Mouse (Mus musculus) midbrain, embryonic 11.5 days (tissue): Measurements from ENCODE around the gene Kifc5b. TPM values are rescaled to one million over a fixed set of nuclear protein-coding genes. Genes with fewer than 3 reads are reported as not detected.

ENCODE experiments used
- ATAC-seq: fragments of 200-750 bp; cut with Nextera tagmentation; 2 replicates; pipeline ENCODE4 v1.8.0; 2017; ENCODE audit warnings: moderate TSS enrichment, moderate library complexity; ENCODE audit not compliant: low FRiP score
- DNase-seq: peaks from one replicate; pipeline ENCODE4 v3.0.0; 2015; ENCODE audit warnings: low spot score; ENCODE audit errors: missing footprints
- H3K27ac ChIP-seq: fragments of 300-500 bp; sonication (generic); 2 replicates; pipeline ENCODE4 v1.5.1; 2014; ENCODE audit warnings: low read depth, low read length
- H3K27me3 ChIP-seq: fragments of 300-500 bp; sonication (generic); 2 replicates; pipeline ENCODE4 v1.6.1; 2014; ENCODE audit warnings: mild to moderate bottlenecking, low read length, moderate library complexity, mixed read lengths; ENCODE audit not compliant: control insufficient read depth, insufficient read depth
- H3K36me3 ChIP-seq: fragments of 300-500 bp; sonication (generic); 2 replicates; pipeline ENCODE4 v1.6.1; 2014; ENCODE audit warnings: mild to moderate bottlenecking, low read length, moderate library complexity, mixed read lengths; ENCODE audit not compliant: control insufficient read depth, insufficient read depth
- H3K4me1 ChIP-seq: fragments of 300-500 bp; sonication (generic); 2 replicates; pipeline ENCODE4 v1.6.1; 2014; ENCODE audit warnings: low read length; ENCODE audit not compliant: control insufficient read depth, insufficient read depth
- H3K4me2 ChIP-seq: fragments of 300-500 bp; sonication (generic); 2 replicates; pipeline ENCODE4 v1.6.1; 2014; ENCODE audit warnings: mild to moderate bottlenecking, moderate library complexity
- H3K4me3 ChIP-seq: fragments of 300-500 bp; sonication (generic); 2 replicates; pipeline ENCODE4 v1.5.1; 2014; ENCODE audit warnings: low read depth, low read length
- H3K9ac ChIP-seq: fragments of 300-500 bp; sonication (generic); 2 replicates; pipeline ENCODE4 v1.6.1; 2014; ENCODE audit warnings: low read length
- H3K9me3 ChIP-seq: fragments of 300-500 bp; sonication (generic); 2 replicates; pipeline ENCODE4 v1.6.1; 2016; ENCODE audit warnings: low read length; ENCODE audit not compliant: control insufficient read depth
- WGBS: fragments of 180-500 bp; shearing (Covaris S2); extraction: QIAGEN DNeasy Blood & Tissue Kit; methylation state at CpG from one replicate; pipeline ENCODE4 v1.1.7; 2014; 5-methylcytosine and 5-hydroxymethylcytosine counted together
- microRNA-seq: library from miRNA; unstranded; fragments of <30 nt; microRNA quantifications from one replicate; pipeline ENCODE4, GENCODE M21; 2017
- polyA plus RNA-seq: library from polyadenylated mRNA; unstranded; fragments of >200 nt; fragmentation: Nextera tagmentation; extraction: Ambion mirVana; gene quantifications from 2 replicates; pipeline ENCODE4 v1.2.1, GENCODE M21; 2014

Kifc5b gene
- polyA plus RNA-seq, 1 experiment from 2014 or later = 6.4 TPM

DNA sequence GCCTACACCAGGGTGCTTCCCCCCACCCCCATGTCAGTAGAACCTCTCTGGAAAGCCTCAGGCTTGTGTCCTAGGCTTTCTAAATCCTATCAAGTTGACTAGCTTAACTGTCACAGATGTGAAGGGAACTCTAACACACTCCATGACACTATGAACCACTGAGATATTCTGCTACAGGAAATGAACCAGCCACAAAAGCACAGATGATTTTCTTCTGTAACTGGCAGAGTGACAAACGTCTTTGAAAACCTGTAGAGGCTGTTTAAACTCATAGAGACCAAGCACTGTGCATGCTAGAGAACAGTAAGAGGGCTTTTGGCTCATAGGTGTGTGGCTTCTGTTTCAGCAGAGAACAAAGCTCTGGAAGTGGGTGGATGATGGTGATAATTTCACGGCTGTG, 64.2 kb downstream of the Kifc5b start:
- Histone ChIP-seq H3K4me2 (no peak overlapping the region), H3K27me3 (no peaks in the 10 kb centered on the region), H3K9me3 (no peaks in the 10 kb centered on the region), H3K4me3 (no peak overlapping the region), H3K9ac (no peak overlapping the region), H3K27ac (no peak overlapping the region), H3K36me3 (peaks cover 8% of the 10 kb centered on the region; the same call in 1 of the 2 replicates), H3K4me1 (peaks cover 3% of the 10 kb centered on the region)
- WGBS = 80% methylated on average over 2 of the region's 2 CpGs
- ATAC-seq = no peak
- peak; percentile 28 for DNase-seq

Small RNAs within 50 kb of the gene (microRNA-seq; reads per million reads assigned to microRNA genes)
- not detected for gene Gm27775
- not detected for gene Mir3083
- 1.7 reads per million for gene Mir6968

Other genes with a start within 250 kb of the Kifc5b start
- gene Crebrf, start 201.4 kb upstream of the Kifc5b start, polyA plus RNA-seq = 4.0 and 5.5 TPM in 2 replicates
- gene Bnip1, start 136.0 kb upstream of the Kifc5b start, polyA plus RNA-seq = 52.9 and 54.1 TPM in 2 replicates
- gene Nkx2-5, start 72.1 kb upstream of the Kifc5b start, polyA plus RNA-seq = not detected in 2 replicates
- 3.6 and 3.7 TPM in 2 replicates for gene Phf1, start 16.0 kb downstream of the Kifc5b start, polyA plus RNA-seq
- 146 and 157 TPM in 2 replicates for gene Cuta, start 22.5 kb downstream of the Kifc5b start, polyA plus RNA-seq
- gene Syngap1, start 24.2 kb downstream of the Kifc5b start, polyA plus RNA-seq = 1.8 and 2.3 TPM in 2 replicates
- 13.4 and 13.6 TPM in 2 replicates for gene Zbtb9, start 56.1 kb downstream of the Kifc5b start, polyA plus RNA-seq
- gene Bak1, start 111.9 kb downstream of the Kifc5b start, polyA plus RNA-seq = 8.0 and 8.9 TPM in 2 replicates
- 0.59 and 0.72 TPM in 2 replicates for gene Itpr3, start 140.2 kb downstream of the Kifc5b start, polyA plus RNA-seq
- gene Uqcc2, start 216.8 kb downstream of the Kifc5b start, polyA plus RNA-seq = 316 and 332 TPM in 2 replicates